Mouse (Mus musculus) midbrain, embryonic 13.5 days (tissue): ENCODE data around the gene Lrrc39. TPM values are rescaled to one million over a fixed set of nuclear protein-coding genes. Genes with fewer than 3 reads are reported as not detected.

ENCODE experiments used
- ATAC-seq: fragments of 200-750 bp; cut with Nextera tagmentation; 2 replicates; pipeline ENCODE4 v1.8.0; 2017; ENCODE audit warnings: mild to moderate bottlenecking, moderate TSS enrichment, moderate library complexity
- H3K27ac ChIP-seq: fragments of 300-500 bp; sonication (generic); 2 replicates; pipeline ENCODE4 v1.5.1; 2015; ENCODE audit warnings: inconsistent platforms, mild to moderate bottlenecking, moderate library complexity
- H3K27me3 ChIP-seq: fragments of 300-500 bp; sonication (generic); 2 replicates; pipeline ENCODE4 v1.6.1; 2015; ENCODE audit warnings: mild to moderate bottlenecking, inconsistent platforms
- H3K36me3 ChIP-seq: fragments of 300-500 bp; sonication (generic); 2 replicates; pipeline ENCODE4 v1.6.1; 2015; ENCODE audit warnings: mild to moderate bottlenecking, inconsistent platforms
- H3K4me1 ChIP-seq: fragments of 300-500 bp; sonication (generic); replicated peaks from 2 replicates; pipeline ENCODE4 v1.6.1; 2015; ENCODE audit warnings: inconsistent platforms
- H3K4me2 ChIP-seq: fragments of 300-500 bp; sonication (generic); replicated peaks from 2 replicates; pipeline ENCODE4 v1.6.1; 2015; ENCODE audit warnings: moderate library complexity, mild to moderate bottlenecking, inconsistent platforms
- H3K4me3 ChIP-seq: fragments of 300-500 bp; sonication (generic); replicated peaks from 2 replicates; pipeline ENCODE4 v1.5.1; 2015; ENCODE audit warnings: mild to moderate bottlenecking, inconsistent platforms
- H3K9ac ChIP-seq: fragments of 300-500 bp; sonication (generic); replicated peaks from 2 replicates; pipeline ENCODE4 v1.6.1; 2015; ENCODE audit warnings: mild to moderate bottlenecking, inconsistent platforms
- H3K9me3 ChIP-seq: fragments of 300-500 bp; sonication (generic); 2 replicates; pipeline ENCODE4 v1.6.1; 2016; ENCODE audit warnings: mild to moderate bottlenecking, inconsistent platforms
- WGBS: fragments of 180-500 bp; shearing (Covaris S2); methylation state at CpG from one replicate; pipeline ENCODE4 v1.1.7; 2015; 5-methylcytosine and 5-hydroxymethylcytosine counted together
- polyA plus RNA-seq: library from polyadenylated mRNA; unstranded; fragments of >200 nt; fragmentation: Nextera tagmentation; extraction: Ambion mirVana; gene quantifications from 2 replicates; pipeline ENCODE4 v1.2.1, GENCODE M21; 2015

The Lrrc39 gene
- polyA plus RNA-seq, 1 experiment from 2014 or later = 0.51 TPM

- no peaks in the 10 kb centered on the region for H3K36me3 ChIP-seq
- H3K4me3 ChIP-seq = no peak overlapping the region
- no peak overlapping the region for H3K4me2 ChIP-seq
- H3K27me3 ChIP-seq = no peaks in the 10 kb centered on the region
- no peak overlapping the region for H3K9ac ChIP-seq
- H3K27ac ChIP-seq = no peak overlapping the region
- no peak for ATAC-seq
- no peaks in the 10 kb centered on the region for H3K9me3 ChIP-seq
- H3K4me1 ChIP-seq = no peaks in the 10 kb centered on the region
- WGBS = 79% methylated on average over 2 of the region's 2 CpGs
Observed at GRCm38 (mm10) chr3:116570628-116571027, 7.9 kb downstream of the Lrrc39 start.

DNA sequence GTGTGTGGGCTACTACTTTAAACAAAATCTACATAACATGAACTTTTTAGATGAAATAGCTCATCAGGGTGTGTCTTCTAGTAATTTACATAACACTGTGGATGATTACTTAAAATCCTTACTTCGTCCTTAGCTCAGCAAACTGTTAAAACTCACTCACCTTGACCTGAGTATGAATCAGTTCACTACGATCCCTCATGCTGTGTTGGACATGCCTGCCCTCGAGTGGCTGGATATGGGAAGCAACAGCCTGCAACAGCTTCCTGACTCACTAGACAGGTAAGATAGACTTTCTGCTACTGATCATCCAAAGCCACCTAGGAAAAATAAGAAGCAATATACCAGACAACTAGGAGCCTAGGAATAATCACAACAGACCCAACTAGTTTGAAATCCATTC, 14.5 kb downstream of the Lrrc39 start:
- Histone ChIP-seq H3K9me3 (no peaks in the 10 kb centered on the region), H3K4me2 (no peak overlapping the region), H3K4me1 (no peaks in the 10 kb centered on the region), H3K27ac (no peak overlapping the region), H3K9ac (no peak overlapping the region), H3K4me3 (no peak overlapping the region), H3K27me3 (no peaks in the 10 kb centered on the region), H3K36me3 (peaks cover 22% of the 10 kb centered on the region)
- ATAC-seq = no peak
- WGBS = 74% methylated on average over 3 of the region's 3 CpGs

- Histone ChIP-seq H3K36me3 (peaks cover 62% of the 10 kb centered on the region), H3K27ac (no peak overlapping the region), H3K9ac (no peak overlapping the region), H3K27me3 (no peaks in the 10 kb centered on the region), H3K4me2 (no peak overlapping the region), H3K4me1 (no peaks in the 10 kb centered on the region), H3K9me3 (no peaks in the 10 kb centered on the region), H3K4me3 (no peak overlapping the region)
- ATAC-seq = no peak
- 96% methylated on average over 9 of the region's 9 CpGs for WGBS
Observed at GRCm38 (mm10) chr3:116582201-116582600, 19.4 kb downstream of the Lrrc39 start.

DNA sequence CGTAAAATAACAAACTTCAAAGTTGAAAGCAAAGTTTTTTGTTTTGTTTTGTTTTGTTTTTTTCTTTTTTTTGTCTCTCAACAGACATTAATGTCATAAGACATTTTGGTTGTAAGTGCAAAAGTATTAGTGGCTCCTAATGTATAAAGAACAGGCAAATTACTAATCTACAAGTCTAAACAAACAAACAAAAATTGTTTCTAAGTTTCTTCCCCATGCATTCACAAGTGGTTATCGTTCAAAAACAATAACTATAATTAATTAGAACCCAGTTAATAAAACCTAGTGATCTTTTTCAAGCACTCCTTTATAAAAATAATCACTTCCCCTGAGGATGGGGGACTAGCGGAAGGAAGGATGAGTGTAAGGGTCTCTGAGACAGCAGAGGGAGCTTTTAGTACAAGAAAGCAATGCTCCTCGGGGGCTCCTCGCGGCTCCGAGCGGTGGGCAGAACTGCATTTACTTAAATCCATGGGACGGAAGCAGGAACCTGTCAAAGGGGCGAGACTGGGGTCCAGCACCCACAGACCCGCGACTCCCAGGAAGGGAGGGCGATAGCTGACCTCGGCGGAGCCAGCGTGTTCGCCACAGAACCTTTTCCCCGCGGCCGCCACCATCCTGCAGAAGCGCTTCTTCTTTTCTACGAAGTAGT, 31.4 kb downstream of the Lrrc39 start:
- peak overlapping the region; percentile 81 for H3K9ac ChIP-seq
- peak; percentile 87 for ATAC-seq
- peaks cover 17% of the 10 kb centered on the region for H3K4me1 ChIP-seq
- peaks cover 27% of the 10 kb centered on the region for H3K36me3 ChIP-seq
- H3K4me2 ChIP-seq = peak overlapping the region; percentile 52
- no peaks in the 10 kb centered on the region for H3K9me3 ChIP-seq
- H3K27me3 ChIP-seq = no peaks in the 10 kb centered on the region
- H3K27ac ChIP-seq = peak overlapping the region; percentile 85
- H3K4me3 ChIP-seq = peak overlapping the region; percentile 78
- 3% methylated on average over 22 of the region's 22 CpGs for WGBS

GRCm38 (mm10) chr3:116594728-116595602, 32.2 kb downstream of the Lrrc39 start, which contains the start of gene Sass6:
Sass6 (plus strand) TSS chr3:116594982.
- H3K36me3 ChIP-seq = peaks cover 19% of the 10 kb centered on the region
- no peaks in the 10 kb centered on the region for H3K27me3 ChIP-seq
- peak within 1 kb of the TSS; percentile 81 for H3K9ac ChIP-seq
- no peaks in the 10 kb centered on the region for H3K9me3 ChIP-seq
- under 1% methylated on average over 65 of the region's 65 CpGs for WGBS
- peak within 1 kb of the TSS; percentile 73 for H3K4me2 ChIP-seq
- H3K4me1 ChIP-seq = peaks cover 17% of the 10 kb centered on the region
- ATAC-seq = peak; percentile 99
- peak within 1 kb of the TSS; percentile 78 for H3K4me3 ChIP-seq
- peak within 1 kb of the TSS; percentile 85 for H3K27ac ChIP-seq

GRCm38 (mm10) chr3:116595603-116595991, 32.8 kb downstream of the Lrrc39 start:
- Histone ChIP-seq H3K4me3 (peak overlapping the region; percentile 78), H3K4me1 (peaks cover 17% of the 10 kb centered on the region), H3K36me3 (peaks cover 13% of the 10 kb centered on the region), H3K9ac (peak overlapping the region; percentile 73), H3K4me2 (peak overlapping the region; percentile 73), H3K9me3 (no peaks in the 10 kb centered on the region), H3K27ac (no peak overlapping the region), H3K27me3 (no peaks in the 10 kb centered on the region)
- ATAC-seq = no peak
- WGBS = 11% methylated on average over 10 of the region's 10 CpGs

GRCm38 (mm10) chr3:116599705-116600104, 36.9 kb downstream of the Lrrc39 start:
- Histone ChIP-seq H3K9me3 (no peaks in the 10 kb centered on the region), H3K4me1 (peaks cover 9% of the 10 kb centered on the region), H3K9ac (no peak overlapping the region), H3K27me3 (no peaks in the 10 kb centered on the region), H3K36me3 (no peaks in the 10 kb centered on the region), H3K27ac (no peak overlapping the region), H3K4me2 (no peak overlapping the region), H3K4me3 (no peak overlapping the region)
- no peak for ATAC-seq
- 86% methylated on average over 2 of the region's 2 CpGs for WGBS

DNA sequence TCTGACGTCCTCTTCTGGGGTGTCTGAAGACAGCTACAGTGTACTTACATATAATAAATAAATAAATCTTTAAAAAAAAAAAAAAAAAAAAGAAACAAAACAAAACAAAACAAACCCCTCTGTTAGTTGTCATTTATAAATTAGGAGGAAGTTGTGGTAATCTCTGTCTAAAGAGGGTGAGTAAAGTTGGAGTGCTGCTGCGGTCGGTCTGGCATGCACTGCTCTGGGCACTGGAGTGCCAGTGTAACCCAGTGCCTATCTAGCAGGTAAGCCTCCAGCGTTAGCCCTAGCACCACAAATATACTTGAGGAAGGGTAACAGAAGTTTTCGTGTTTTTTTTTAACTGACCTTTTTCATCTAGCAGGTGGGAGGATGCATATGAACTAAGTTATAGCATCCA, 38.2 kb downstream of the Lrrc39 start:
- Histone ChIP-seq H3K36me3 (no peaks in the 10 kb centered on the region), H3K27ac (no peak overlapping the region), H3K9me3 (no peaks in the 10 kb centered on the region), H3K4me3 (no peak overlapping the region), H3K27me3 (no peaks in the 10 kb centered on the region), H3K4me2 (no peak overlapping the region), H3K9ac (no peak overlapping the region), H3K4me1 (peaks cover 1% of the 10 kb centered on the region)
- ATAC-seq = no peak
- WGBS = 95% methylated on average over 5 of the region's 5 CpGs

DNA sequence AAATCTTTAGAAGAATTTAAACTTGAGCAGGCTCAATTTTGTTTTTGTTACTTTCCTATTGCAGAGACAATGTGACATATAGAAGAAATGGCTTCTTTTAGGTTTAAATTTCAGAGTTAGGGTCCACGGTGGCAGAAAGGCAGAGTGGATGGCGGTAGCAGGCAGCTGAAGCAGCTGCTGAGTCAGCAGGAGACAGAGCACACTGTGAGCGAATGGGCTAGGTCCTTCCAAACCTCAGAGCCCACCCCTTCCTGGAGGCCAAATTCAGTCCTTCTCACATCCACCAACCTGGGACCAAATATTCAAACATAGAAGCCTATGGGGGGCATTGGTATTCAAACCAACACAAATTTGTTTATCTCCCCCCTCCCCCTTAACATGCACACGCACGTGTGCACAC, 39.0 kb downstream of the Lrrc39 start:
- H3K27me3 ChIP-seq = no peaks in the 10 kb centered on the region
- H3K9me3 ChIP-seq = no peaks in the 10 kb centered on the region
- H3K27ac ChIP-seq = no peak overlapping the region
- no peaks in the 10 kb centered on the region for H3K4me1 ChIP-seq
- H3K4me3 ChIP-seq = no peak overlapping the region
- no peak overlapping the region for H3K9ac ChIP-seq
- WGBS = 89% methylated on average over 5 of the region's 5 CpGs
- no peaks in the 10 kb centered on the region for H3K36me3 ChIP-seq
- H3K4me2 ChIP-seq = no peak overlapping the region
- ATAC-seq = no peak

GRCm38 (mm10) chr3:116604570-116604969, 41.8 kb downstream of the Lrrc39 start:
- Histone ChIP-seq H3K27ac (no peak overlapping the region), H3K9ac (no peak overlapping the region), H3K4me1 (no peaks in the 10 kb centered on the region), H3K4me3 (no peak overlapping the region), H3K4me2 (no peak overlapping the region), H3K36me3 (peaks cover 24% of the 10 kb centered on the region), H3K9me3 (no peaks in the 10 kb centered on the region), H3K27me3 (no peaks in the 10 kb centered on the region)
- no peak for ATAC-seq
- 88% methylated on average over 9 of the region's 9 CpGs for WGBS

DNA sequence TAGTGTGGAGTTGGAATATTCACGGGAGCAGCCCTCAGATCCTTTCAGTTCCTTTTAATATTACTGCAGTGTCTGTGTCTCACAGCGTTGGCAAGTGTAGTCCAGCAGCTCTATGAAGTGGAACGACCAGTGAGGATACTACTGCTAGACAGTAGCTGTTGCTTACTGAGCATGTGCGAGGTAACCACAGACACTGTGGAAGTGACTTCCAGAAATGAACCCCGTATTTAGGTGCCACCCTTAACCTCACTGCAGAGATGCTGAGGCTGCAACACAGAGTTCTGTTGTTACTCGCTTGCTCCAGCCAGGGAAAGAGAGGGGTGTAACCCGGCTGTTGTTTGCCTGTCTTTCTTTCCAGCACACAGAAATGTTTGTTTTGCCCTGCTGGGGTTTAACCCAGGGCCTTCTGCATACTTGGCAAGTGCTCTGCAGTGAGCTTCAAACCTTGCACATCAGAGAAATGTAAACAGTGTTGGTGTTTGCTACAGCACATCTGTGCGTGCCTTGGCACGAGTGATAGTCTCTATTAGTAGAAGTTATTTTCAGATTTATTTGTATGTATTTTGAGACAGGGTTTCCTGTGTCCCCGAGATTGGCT, 51.6 kb downstream of the Lrrc39 start, which contains the start of gene Trmt13:
Gene Trmt13 (minus strand): TSS at position 293 of the 598 bp plus-strand sequence.
- ATAC-seq = no peak
- no peak within 1 kb of the TSS for H3K4me3 ChIP-seq
- WGBS = 88% methylated on average over 10 of the region's 10 CpGs
- H3K4me1 ChIP-seq = no peaks in the 10 kb centered on the region
- H3K9ac ChIP-seq = no peak within 1 kb of the TSS
- H3K27me3 ChIP-seq = no peaks in the 10 kb centered on the region
- H3K9me3 ChIP-seq = no peaks in the 10 kb centered on the region
- peaks cover 54% of the 10 kb centered on the region for H3K36me3 ChIP-seq
- H3K4me2 ChIP-seq = no peak within 1 kb of the TSS
- H3K27ac ChIP-seq = no peak within 1 kb of the TSS
